Mouse (Mus musculus) liver, adult 2 months (tissue): Measurements from ENCODE around the gene Nmur1.

Experiments used
- CTCF ChIP-seq: fragments of 200-500 bp; IDR thresholded peaks from 2 replicates; pipeline ENCODE4 v1.5.1; 2011; ENCODE audit warnings: low read depth, low read length, control low read depth
- POLR2A ChIP-seq: fragments of 200-500 bp; IDR thresholded peaks from 2 replicates; pipeline ENCODE4 v1.6.1; 2011; ENCODE audit warnings: low read length, control low read depth; ENCODE audit not compliant: insufficient read depth; ENCODE audit errors: extremely low read depth

- TF ChIP-seq CTCF = no peak
- TF ChIP-seq POLR2A = no peak
Measured at GRCm38 (mm10) chr1:86449966-86450365, 23.9 kb upstream of the Nmur1 start.
